Mouse (Mus musculus): ENCODE data around the gene Shd. TPM values are rescaled to one million over a fixed set of nuclear protein-coding genes. Genes with fewer than 3 reads are reported as not detected.
A peak's percentile ranks its signal among the peaks of the same experiment; 100 is the strongest.

Shd gene
- polyA plus RNA-seq, 1 experiment from 2014 or later = 8.6 TPM

- H3K9ac ChIP-seq (ENCODE audit: low read depth, low read length) = peak overlapping the region; percentile 86
- no peak overlapping the region for H3K27ac ChIP-seq (ENCODE audit: low read length)
- no peaks in the 10 kb centered on the region for H3K27me3 ChIP-seq (replicated peaks; ENCODE audit: control insufficient read depth, insufficient read depth, low read length)
- ATAC-seq = no peak
- H3K9me3 ChIP-seq (ENCODE audit: control insufficient read depth, low read length) = no peaks in the 10 kb centered on the region
- peaks cover 18% of the 10 kb centered on the region for H3K36me3 ChIP-seq (ENCODE audit: control insufficient read depth, insufficient read depth, low read length)
- whole genome bisulfite sequencing = 37% methylated on average over 2 of the region's 2 CpGs
- peak overlapping the region; percentile 88 for H3K4me2 ChIP-seq (ENCODE audit: low read depth, low read length)
- peak overlapping the region; percentile 93 for H3K4me3 ChIP-seq (ENCODE audit: low read length)
- H3K4me1 ChIP-seq (ENCODE audit: control insufficient read depth, insufficient read depth, low read length) = peaks cover 17% of the 10 kb centered on the region
Observed at GRCm38 (mm10) chr17:56009962-56010240, 39.6 kb downstream of the Shd start.

GRCm38 (mm10) chr17:56010255-56010654 lies 40.0 kb downstream of the Shd start:
- Histone ChIP-seq H3K4me1 (ENCODE audit: control insufficient read depth, insufficient read depth, low read length) (peaks cover 15% of the 10 kb centered on the region), H3K27me3 (replicated peaks; ENCODE audit: control insufficient read depth, insufficient read depth, low read length) (no peaks in the 10 kb centered on the region), H3K27ac (ENCODE audit: low read length) (no peak overlapping the region), H3K4me2 (ENCODE audit: low read depth, low read length) (peak overlapping the region; percentile 88), H3K9ac (ENCODE audit: low read depth, low read length) (peak overlapping the region; percentile 86), H3K4me3 (ENCODE audit: low read length) (peak overlapping the region; percentile 93), H3K36me3 (ENCODE audit: control insufficient read depth, insufficient read depth, low read length) (peaks cover 21% of the 10 kb centered on the region), H3K9me3 (ENCODE audit: control insufficient read depth, low read length) (no peaks in the 10 kb centered on the region)
- WGBS = 63% methylated on average over 14 of the region's 14 CpGs
- no peak for ATAC-seq

GRCm38 (mm10) chr17:56010681-56011080 lies 40.4 kb downstream of the Shd start:
- no peak for ATAC-seq
- peak overlapping the region; percentile 93 for H3K4me3 ChIP-seq (ENCODE audit: low read length)
- H3K27ac ChIP-seq (ENCODE audit: low read length) = no peak overlapping the region
- 7% methylated on average over 9 of the region's 9 CpGs for WGBS
- H3K36me3 ChIP-seq (ENCODE audit: control insufficient read depth, insufficient read depth, low read length) = peaks cover 26% of the 10 kb centered on the region
- H3K9ac ChIP-seq (ENCODE audit: low read depth, low read length) = peak overlapping the region; percentile 86
- peak overlapping the region; percentile 88 for H3K4me2 ChIP-seq (ENCODE audit: low read depth, low read length)
- H3K4me1 ChIP-seq (ENCODE audit: control insufficient read depth, insufficient read depth, low read length) = peaks cover 15% of the 10 kb centered on the region
- H3K9me3 ChIP-seq (ENCODE audit: control insufficient read depth, low read length) = no peaks in the 10 kb centered on the region
- no peaks in the 10 kb centered on the region for H3K27me3 ChIP-seq (replicated peaks; ENCODE audit: control insufficient read depth, insufficient read depth, low read length)

- H3K9me3 ChIP-seq (ENCODE audit: control insufficient read depth, low read length) = no peaks in the 10 kb centered on the region
- 76% methylated on average over 7 of the region's 7 CpGs for WGBS
- H3K36me3 ChIP-seq (ENCODE audit: control insufficient read depth, insufficient read depth, low read length) = peaks cover 33% of the 10 kb centered on the region
- H3K4me3 ChIP-seq (ENCODE audit: low read length) = no peak overlapping the region
- ATAC-seq = no peak
- H3K27me3 ChIP-seq (replicated peaks; ENCODE audit: control insufficient read depth, insufficient read depth, low read length) = no peaks in the 10 kb centered on the region
- H3K4me2 ChIP-seq (ENCODE audit: low read depth, low read length) = no peak overlapping the region
- H3K27ac ChIP-seq (ENCODE audit: low read length) = no peak overlapping the region
- H3K4me1 ChIP-seq (ENCODE audit: control insufficient read depth, insufficient read depth, low read length) = peaks cover 15% of the 10 kb centered on the region
- H3K9ac ChIP-seq (ENCODE audit: low read depth, low read length) = no peak overlapping the region
Observed at GRCm38 (mm10) chr17:56011441-56011840, 41.2 kb downstream of the Shd start.

GRCm38 (mm10) chr17:56015293-56015692 lies 45.0 kb downstream of the Shd start:
- Histone ChIP-seq H3K4me2 (ENCODE audit: low read depth, low read length) (no peak overlapping the region), H3K27me3 (replicated peaks; ENCODE audit: control insufficient read depth, insufficient read depth, low read length) (no peaks in the 10 kb centered on the region), H3K36me3 (ENCODE audit: control insufficient read depth, insufficient read depth, low read length) (peaks cover 54% of the 10 kb centered on the region), H3K4me1 (ENCODE audit: control insufficient read depth, insufficient read depth, low read length) (peaks cover 7% of the 10 kb centered on the region), H3K27ac (ENCODE audit: low read length) (no peak overlapping the region), H3K9ac (ENCODE audit: low read depth, low read length) (no peak overlapping the region), H3K4me3 (ENCODE audit: low read length) (no peak overlapping the region), H3K9me3 (ENCODE audit: control insufficient read depth, low read length) (no peaks in the 10 kb centered on the region)
- 94% methylated on average over 9 of the region's 9 CpGs for WGBS
- ATAC-seq = no peak

- H3K4me3 ChIP-seq (ENCODE audit: low read length) = no peak overlapping the region
- no peaks in the 10 kb centered on the region for H3K4me1 ChIP-seq (ENCODE audit: control insufficient read depth, insufficient read depth, low read length)
- H3K4me2 ChIP-seq (ENCODE audit: low read depth, low read length) = no peak overlapping the region
- H3K9ac ChIP-seq (ENCODE audit: low read depth, low read length) = no peak overlapping the region
- H3K27ac ChIP-seq (ENCODE audit: low read length) = no peak overlapping the region
- H3K9me3 ChIP-seq (ENCODE audit: control insufficient read depth, low read length) = no peaks in the 10 kb centered on the region
- H3K27me3 ChIP-seq (replicated peaks; ENCODE audit: control insufficient read depth, insufficient read depth, low read length) = no peaks in the 10 kb centered on the region
- WGBS = 83% methylated on average over 8 of the region's 8 CpGs
- H3K36me3 ChIP-seq (ENCODE audit: control insufficient read depth, insufficient read depth, low read length) = peaks cover 55% of the 10 kb centered on the region
- ATAC-seq = no peak
Observed at GRCm38 (mm10) chr17:56016382-56016781, 46.1 kb downstream of the Shd start.

GRCm38 (mm10) chr17:56016793-56017785 lies 46.8 kb downstream of the Shd start:
- H3K4me3 ChIP-seq (ENCODE audit: low read length) = no peak overlapping the region
- no peak overlapping the region for H3K9ac ChIP-seq (ENCODE audit: low read depth, low read length)
- H3K27ac ChIP-seq (ENCODE audit: low read length) = no peak overlapping the region
- 81% methylated on average over 15 of the region's 15 CpGs for WGBS
- no peaks in the 10 kb centered on the region for H3K27me3 ChIP-seq (replicated peaks; ENCODE audit: control insufficient read depth, insufficient read depth, low read length)
- peaks cover 49% of the 10 kb centered on the region for H3K36me3 ChIP-seq (ENCODE audit: control insufficient read depth, insufficient read depth, low read length)
- ATAC-seq = no peak
- no peaks in the 10 kb centered on the region for H3K4me1 ChIP-seq (ENCODE audit: control insufficient read depth, insufficient read depth, low read length)
- H3K9me3 ChIP-seq (ENCODE audit: control insufficient read depth, low read length) = no peaks in the 10 kb centered on the region
- no peak overlapping the region for H3K4me2 ChIP-seq (ENCODE audit: low read depth, low read length)

- Histone ChIP-seq H3K36me3 (ENCODE audit: control insufficient read depth, insufficient read depth, low read length) (peaks cover 44% of the 10 kb centered on the region), H3K4me1 (ENCODE audit: control insufficient read depth, insufficient read depth, low read length) (0 out of 2 replicates have a peak, but pooled peaks cover 3% of the 10 kb centered on the region), H3K4me3 (ENCODE audit: low read length) (no peak overlapping the region), H3K4me2 (ENCODE audit: low read depth, low read length) (no peak overlapping the region), H3K27ac (ENCODE audit: low read length) (no peak overlapping the region), H3K9ac (ENCODE audit: low read depth, low read length) (0 out of 2 replicates have a peak overlapping the region, but pooled peaks have one; percentile 14), H3K9me3 (ENCODE audit: control insufficient read depth, low read length) (no peaks in the 10 kb centered on the region), H3K27me3 (replicated peaks; ENCODE audit: control insufficient read depth, insufficient read depth, low read length) (no peaks in the 10 kb centered on the region)
- no peak for ATAC-seq
- WGBS = 82% methylated on average over 7 of the region's 7 CpGs
Observed at GRCm38 (mm10) chr17:56017848-56018247, 47.6 kb downstream of the Shd start.

- no peak overlapping the region for H3K4me2 ChIP-seq (ENCODE audit: low read depth, low read length)
- no peak overlapping the region for H3K4me3 ChIP-seq (ENCODE audit: low read length)
- no peak overlapping the region for H3K27ac ChIP-seq (ENCODE audit: low read length)
- peaks cover 39% of the 10 kb centered on the region for H3K36me3 ChIP-seq (ENCODE audit: control insufficient read depth, insufficient read depth, low read length)
- WGBS = 68% methylated on average over 20 of the region's 20 CpGs
- no peaks in the 10 kb centered on the region for H3K9me3 ChIP-seq (ENCODE audit: control insufficient read depth, low read length)
- 0 out of 2 replicates have a peak overlapping the region, but pooled peaks have one; percentile 14 for H3K9ac ChIP-seq (ENCODE audit: low read depth, low read length)
- ATAC-seq = peak; percentile 64
- H3K4me1 ChIP-seq (ENCODE audit: control insufficient read depth, insufficient read depth, low read length) = peaks cover 8% of the 10 kb centered on the region; the same call in 1 of the 2 replicates
- H3K27me3 ChIP-seq (replicated peaks; ENCODE audit: control insufficient read depth, insufficient read depth, low read length) = no peaks in the 10 kb centered on the region
Observed at GRCm38 (mm10) chr17:56018347-56019131, 48.3 kb downstream of the Shd start.

Data from intestine, embryonic 16.5 days (tissue).